Mouse (Mus musculus) G1E (cell line): ENCODE measurements around the gene Hist1h2bc.

Experiments
- CTCF ChIP-seq: IDR thresholded peaks from 2 replicates; pipeline ENCODE4 v1.5.1; 2012; ENCODE audit warnings: low read depth, low read length, inconsistent platforms, mixed read lengths
- POLR2AphosphoS5 ChIP-seq: IDR thresholded peaks from 2 replicates; pipeline ENCODE4 v1.6.1; 2012; ENCODE audit warnings: low read depth, low read length, inconsistent platforms; ENCODE audit not compliant: insufficient replicate concordance

GRCm38 (mm10) chr13:23705751-23706356, 21.9 kb downstream of the Hist1h2bc start:
- TF ChIP-seq CTCF = no peak
- TF ChIP-seq POLR2AphosphoS5 = no peak
